Mouse (Mus musculus): ENCODE data around the gene Adora3. TPM values are rescaled to one million over a fixed set of nuclear protein-coding genes. Genes with fewer than 3 reads are reported as not detected.

Adora3 gene
- polyA plus RNA-seq, 1 experiment from 2014 or later: 0.10 TPM

DNA sequence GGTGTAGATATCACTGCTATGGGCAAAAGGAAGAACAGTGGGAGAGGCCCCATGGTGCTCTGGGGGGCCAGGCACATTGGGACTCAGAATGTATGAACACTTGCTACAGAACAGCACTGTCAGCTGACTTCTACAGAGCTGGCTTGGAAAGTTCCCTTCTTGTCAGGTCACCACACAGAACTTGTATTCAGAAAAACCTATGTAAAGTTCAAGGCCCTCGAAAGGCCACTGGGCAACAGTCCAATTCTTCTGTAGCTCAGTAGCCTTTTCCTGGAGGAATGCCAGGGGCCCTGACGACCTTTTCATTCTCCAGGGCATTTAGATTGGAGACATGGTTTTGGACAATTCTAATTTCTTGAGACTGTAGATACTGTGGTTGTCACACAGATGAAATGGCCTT lies 2.5 kb upstream of the Adora3 start:
- no peak; the same call in 1 of the 2 replicates for ATAC-seq (replicated peaks; ENCODE audit: insufficient number of reproducible peaks, low FRiP score, low TSS enrichment)
- Histone ChIP-seq H3K27me3 (ENCODE audit: control insufficient read depth, insufficient read depth, low read length) (no peaks in the 10 kb centered on the region), H3K9ac (ENCODE audit: low read depth, low read length) (no peak overlapping the region), H3K36me3 (ENCODE audit: control insufficient read depth, insufficient read depth, low read length) (no peaks in the 10 kb centered on the region), H3K4me2 (no peak overlapping the region), H3K4me1 (ENCODE audit: control insufficient read depth, insufficient read depth, low read length) (peaks cover 12% of the 10 kb centered on the region), H3K9me3 (replicated peaks; ENCODE audit: control insufficient read depth, low read length) (no peaks in the 10 kb centered on the region), H3K27ac (ENCODE audit: low read depth, low read length) (no peak overlapping the region), H3K4me3 (ENCODE audit: low read depth, low read length) (no peak overlapping the region)
- 28% methylated on average over 2 of the region's 2 CpGs for WGBS (ENCODE audit: insufficient replicate concordance)

DNA sequence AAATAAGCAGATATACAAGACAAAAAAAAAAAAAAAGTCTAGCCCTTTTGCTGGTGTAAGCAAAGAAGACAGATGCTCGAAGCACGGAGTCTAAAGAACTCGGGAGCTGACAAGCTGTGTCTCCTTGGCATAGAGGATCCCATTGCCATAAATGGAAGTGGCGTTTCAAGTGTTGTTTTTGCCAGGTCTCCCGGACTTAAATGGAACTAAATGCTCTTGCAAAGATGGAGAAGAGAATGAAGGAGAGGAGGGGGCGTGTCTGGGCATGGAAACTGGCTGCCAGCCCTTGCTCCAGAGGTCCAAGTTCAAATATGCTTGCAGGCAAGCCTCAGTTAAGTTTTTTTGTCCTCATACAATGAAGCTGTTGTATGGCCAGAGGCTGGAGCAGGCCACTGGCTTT lies 1.4 kb downstream of the Adora3 start:
- 36% methylated on average over 6 of the region's 6 CpGs for WGBS (ENCODE audit: insufficient replicate concordance)

GRCm38 (mm10) chr3:105872579-105872978 lies 1.9 kb downstream of the Adora3 start:
- ATAC-seq (replicated peaks; ENCODE audit: insufficient number of reproducible peaks, low FRiP score, low TSS enrichment): no peak
- Histone ChIP-seq H3K27me3 (ENCODE audit: control insufficient read depth, insufficient read depth, low read length) (0 out of 2 replicates have a peak, but pooled peaks cover 2% of the 10 kb centered on the region), H3K36me3 (ENCODE audit: control insufficient read depth, insufficient read depth, low read length) (no peaks in the 10 kb centered on the region), H3K4me3 (ENCODE audit: low read depth, low read length) (no peak overlapping the region), H3K9me3 (replicated peaks; ENCODE audit: control insufficient read depth, low read length) (no peaks in the 10 kb centered on the region), H3K4me2 (peak overlapping the region; percentile 34; the same call in 1 of the 2 replicates), H3K9ac (ENCODE audit: low read depth, low read length) (no peak overlapping the region), H3K27ac (ENCODE audit: low read depth, low read length) (no peak overlapping the region), H3K4me1 (ENCODE audit: control insufficient read depth, insufficient read depth, low read length) (peaks cover 12% of the 10 kb centered on the region)
- WGBS (ENCODE audit: insufficient replicate concordance): 31% methylated on average over 3 of the region's 3 CpGs

More for the DNA sequence above, 1.4 kb downstream of the Adora3 start:
- no peaks in the 10 kb centered on the region for H3K9me3 ChIP-seq (replicated peaks; ENCODE audit: control insufficient read depth, low read length)
- H3K4me1 ChIP-seq (ENCODE audit: control insufficient read depth, insufficient read depth, low read length): peaks cover 12% of the 10 kb centered on the region
- no peak overlapping the region for H3K4me3 ChIP-seq (ENCODE audit: low read depth, low read length)
- no peak overlapping the region for H3K9ac ChIP-seq (ENCODE audit: low read depth, low read length)
- no peak for ATAC-seq (replicated peaks; ENCODE audit: insufficient number of reproducible peaks, low FRiP score, low TSS enrichment)
- H3K36me3 ChIP-seq (ENCODE audit: control insufficient read depth, insufficient read depth, low read length): no peaks in the 10 kb centered on the region
- H3K27me3 ChIP-seq (ENCODE audit: control insufficient read depth, insufficient read depth, low read length): 0 out of 2 replicates have a peak, but pooled peaks cover 2% of the 10 kb centered on the region
- H3K4me2 ChIP-seq: peak overlapping the region; percentile 34
- H3K27ac ChIP-seq (ENCODE audit: low read depth, low read length): no peak overlapping the region

DNA sequence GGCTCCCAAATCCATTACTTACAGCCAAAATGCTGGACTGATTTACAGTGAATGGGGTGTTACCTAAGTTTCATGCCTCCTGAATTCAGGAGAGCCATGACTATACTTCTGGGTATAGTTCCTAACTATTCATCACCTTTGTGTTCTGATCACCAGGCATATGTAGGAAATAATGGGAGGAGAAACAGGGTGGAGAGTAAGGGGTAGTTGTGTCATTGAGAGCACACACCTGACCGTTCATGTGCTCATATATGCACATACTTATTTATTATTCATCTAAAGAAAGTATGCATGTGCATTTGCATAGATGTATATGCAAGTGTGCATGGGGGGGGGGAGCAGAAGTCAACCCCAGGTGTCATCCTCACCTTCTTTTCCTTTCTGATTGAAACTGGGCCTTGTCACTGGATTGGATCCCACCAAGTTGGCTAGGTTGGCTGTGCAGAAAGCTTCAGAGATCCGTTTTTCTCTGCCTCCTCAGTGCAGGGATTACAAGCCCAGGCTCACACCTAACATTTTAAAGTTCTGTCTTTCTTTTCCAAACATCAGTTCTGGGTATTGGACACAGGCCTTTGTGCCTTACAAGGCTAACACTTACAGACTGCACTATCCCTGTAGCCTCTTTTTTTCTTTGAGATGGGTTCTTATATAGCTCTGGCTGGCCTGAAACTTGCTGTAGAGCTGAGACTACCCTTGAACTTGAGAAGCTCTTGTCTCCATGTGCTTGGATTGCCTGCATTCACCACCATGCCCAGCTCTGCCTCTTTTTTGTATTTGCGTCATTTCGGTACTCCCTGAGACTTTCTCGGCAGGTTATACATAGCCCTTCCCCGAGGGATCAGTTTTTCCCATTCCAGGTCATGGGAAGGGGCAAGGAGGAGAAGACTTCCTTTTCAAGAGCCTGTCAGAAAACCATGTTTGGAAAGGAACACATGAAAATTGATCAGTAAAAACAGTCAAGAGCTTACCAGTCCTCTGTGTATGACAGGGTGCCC lies 3.1 kb downstream of the Adora3 start:
- peaks cover 8% of the 10 kb centered on the region for H3K4me1 ChIP-seq (ENCODE audit: control insufficient read depth, insufficient read depth, low read length)
- WGBS (ENCODE audit: insufficient replicate concordance): 76% methylated on average over 6 of the region's 6 CpGs
- H3K9me3 ChIP-seq (replicated peaks; ENCODE audit: control insufficient read depth, low read length): no peaks in the 10 kb centered on the region
- no peaks in the 10 kb centered on the region for H3K36me3 ChIP-seq (ENCODE audit: control insufficient read depth, insufficient read depth, low read length)
- no peak overlapping the region for H3K4me2 ChIP-seq
- H3K4me3 ChIP-seq (ENCODE audit: low read depth, low read length): no peak overlapping the region
- no peak overlapping the region for H3K27ac ChIP-seq (ENCODE audit: low read depth, low read length)
- H3K27me3 ChIP-seq (ENCODE audit: control insufficient read depth, insufficient read depth, low read length): peaks cover 9% of the 10 kb centered on the region
- H3K9ac ChIP-seq (ENCODE audit: low read depth, low read length): no peak overlapping the region
- no peak for ATAC-seq (replicated peaks; ENCODE audit: insufficient number of reproducible peaks, low FRiP score, low TSS enrichment)

GRCm38 (mm10) chr3:105876022-105876421 lies 5.4 kb downstream of the Adora3 start:
- H3K4me2 ChIP-seq: no peak overlapping the region
- ATAC-seq (replicated peaks; ENCODE audit: insufficient number of reproducible peaks, low FRiP score, low TSS enrichment): no peak; the same call in 1 of the 2 replicates
- no peaks in the 10 kb centered on the region for H3K9me3 ChIP-seq (replicated peaks; ENCODE audit: control insufficient read depth, low read length)
- peaks cover 8% of the 10 kb centered on the region for H3K4me1 ChIP-seq (ENCODE audit: control insufficient read depth, insufficient read depth, low read length)
- no peak overlapping the region for H3K4me3 ChIP-seq (ENCODE audit: low read depth, low read length)
- H3K27ac ChIP-seq (ENCODE audit: low read depth, low read length): no peak overlapping the region
- peaks cover 10% of the 10 kb centered on the region for H3K27me3 ChIP-seq (ENCODE audit: control insufficient read depth, insufficient read depth, low read length)
- WGBS (ENCODE audit: insufficient replicate concordance): 54% methylated on average over 5 of the region's 5 CpGs
- no peak overlapping the region for H3K9ac ChIP-seq (ENCODE audit: low read depth, low read length)
- H3K36me3 ChIP-seq (ENCODE audit: control insufficient read depth, insufficient read depth, low read length): no peaks in the 10 kb centered on the region

DNA sequence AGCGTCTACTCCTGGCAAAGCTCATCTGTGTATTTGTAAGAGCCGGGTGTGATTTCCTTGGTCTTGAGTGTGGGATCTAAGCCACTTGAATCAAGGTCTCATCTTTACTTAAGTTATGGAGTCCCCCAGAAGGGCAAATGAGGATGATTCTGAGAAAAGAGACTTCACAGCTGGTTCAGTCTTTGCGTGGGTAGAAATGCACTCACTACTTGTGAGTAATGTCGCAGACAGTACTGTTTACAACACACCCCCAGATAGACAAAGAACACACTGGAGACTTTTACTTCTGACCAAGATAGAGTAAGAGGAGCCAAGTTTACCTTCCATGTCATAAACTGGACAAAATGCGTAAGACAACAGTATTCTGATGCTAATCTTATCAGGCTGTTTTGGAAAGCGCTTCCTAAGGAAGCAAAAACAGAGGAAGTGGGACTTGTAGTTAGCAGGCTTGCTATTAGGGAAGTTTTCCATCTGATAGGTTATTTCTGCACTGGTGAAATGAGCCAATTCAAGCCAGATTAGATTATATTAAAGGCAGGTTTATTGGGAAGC lies 6.7 kb downstream of the Adora3 start:
- H3K27me3 ChIP-seq (ENCODE audit: control insufficient read depth, insufficient read depth, low read length): peaks cover 10% of the 10 kb centered on the region

GRCm38 (mm10) chr3:105877919-105878318 lies 7.3 kb downstream of the Adora3 start:
- ATAC-seq (replicated peaks; ENCODE audit: insufficient number of reproducible peaks, low FRiP score, low TSS enrichment): no peak
- Histone ChIP-seq H3K27ac (ENCODE audit: low read depth, low read length) (no peak overlapping the region), H3K9me3 (replicated peaks; ENCODE audit: control insufficient read depth, low read length) (no peaks in the 10 kb centered on the region), H3K27me3 (ENCODE audit: control insufficient read depth, insufficient read depth, low read length) (peaks cover 10% of the 10 kb centered on the region), H3K4me1 (ENCODE audit: control insufficient read depth, insufficient read depth, low read length) (no peaks in the 10 kb centered on the region), H3K4me2 (no peak overlapping the region), H3K4me3 (ENCODE audit: low read depth, low read length) (no peak overlapping the region), H3K9ac (ENCODE audit: low read depth, low read length) (no peak overlapping the region), H3K36me3 (ENCODE audit: control insufficient read depth, insufficient read depth, low read length) (no peaks in the 10 kb centered on the region)
- WGBS (ENCODE audit: insufficient replicate concordance): 71% methylated on average over 2 of the region's 2 CpGs

More for the DNA sequence above, 6.7 kb downstream of the Adora3 start:
- H3K9me3 ChIP-seq (replicated peaks; ENCODE audit: control insufficient read depth, low read length): no peaks in the 10 kb centered on the region
- no peak overlapping the region for H3K27ac ChIP-seq (ENCODE audit: low read depth, low read length)
- no peak for ATAC-seq (replicated peaks; ENCODE audit: insufficient number of reproducible peaks, low FRiP score, low TSS enrichment)
- no peak overlapping the region for H3K9ac ChIP-seq (ENCODE audit: low read depth, low read length)
- peaks cover 4% of the 10 kb centered on the region for H3K4me1 ChIP-seq (ENCODE audit: control insufficient read depth, insufficient read depth, low read length)
- no peaks in the 10 kb centered on the region for H3K36me3 ChIP-seq (ENCODE audit: control insufficient read depth, insufficient read depth, low read length)
- H3K4me3 ChIP-seq (ENCODE audit: low read depth, low read length): no peak overlapping the region
- no peak overlapping the region for H3K4me2 ChIP-seq
- 73% methylated on average over 6 of the region's 6 CpGs for WGBS (ENCODE audit: insufficient replicate concordance)

GRCm38 (mm10) chr3:105878751-105879150 lies 8.1 kb downstream of the Adora3 start:
- 83% methylated on average over 8 of the region's 8 CpGs for WGBS (ENCODE audit: insufficient replicate concordance)
- H3K4me1 ChIP-seq (ENCODE audit: control insufficient read depth, insufficient read depth, low read length): no peaks in the 10 kb centered on the region
- no peak overlapping the region for H3K4me2 ChIP-seq
- H3K36me3 ChIP-seq (ENCODE audit: control insufficient read depth, insufficient read depth, low read length): no peaks in the 10 kb centered on the region
- H3K9ac ChIP-seq (ENCODE audit: low read depth, low read length): no peak overlapping the region
- H3K27ac ChIP-seq (ENCODE audit: low read depth, low read length): no peak overlapping the region
- no peak for ATAC-seq (replicated peaks; ENCODE audit: insufficient number of reproducible peaks, low FRiP score, low TSS enrichment)
- peaks cover 10% of the 10 kb centered on the region for H3K27me3 ChIP-seq (ENCODE audit: control insufficient read depth, insufficient read depth, low read length)
- no peak overlapping the region for H3K4me3 ChIP-seq (ENCODE audit: low read depth, low read length)
- H3K9me3 ChIP-seq (replicated peaks; ENCODE audit: control insufficient read depth, low read length): no peaks in the 10 kb centered on the region

Measured in heart, embryonic 11.5 days (tissue).